Comparison of ENCODE assay signal across 8 mouse cellular contexts in the genomic region with DNA sequence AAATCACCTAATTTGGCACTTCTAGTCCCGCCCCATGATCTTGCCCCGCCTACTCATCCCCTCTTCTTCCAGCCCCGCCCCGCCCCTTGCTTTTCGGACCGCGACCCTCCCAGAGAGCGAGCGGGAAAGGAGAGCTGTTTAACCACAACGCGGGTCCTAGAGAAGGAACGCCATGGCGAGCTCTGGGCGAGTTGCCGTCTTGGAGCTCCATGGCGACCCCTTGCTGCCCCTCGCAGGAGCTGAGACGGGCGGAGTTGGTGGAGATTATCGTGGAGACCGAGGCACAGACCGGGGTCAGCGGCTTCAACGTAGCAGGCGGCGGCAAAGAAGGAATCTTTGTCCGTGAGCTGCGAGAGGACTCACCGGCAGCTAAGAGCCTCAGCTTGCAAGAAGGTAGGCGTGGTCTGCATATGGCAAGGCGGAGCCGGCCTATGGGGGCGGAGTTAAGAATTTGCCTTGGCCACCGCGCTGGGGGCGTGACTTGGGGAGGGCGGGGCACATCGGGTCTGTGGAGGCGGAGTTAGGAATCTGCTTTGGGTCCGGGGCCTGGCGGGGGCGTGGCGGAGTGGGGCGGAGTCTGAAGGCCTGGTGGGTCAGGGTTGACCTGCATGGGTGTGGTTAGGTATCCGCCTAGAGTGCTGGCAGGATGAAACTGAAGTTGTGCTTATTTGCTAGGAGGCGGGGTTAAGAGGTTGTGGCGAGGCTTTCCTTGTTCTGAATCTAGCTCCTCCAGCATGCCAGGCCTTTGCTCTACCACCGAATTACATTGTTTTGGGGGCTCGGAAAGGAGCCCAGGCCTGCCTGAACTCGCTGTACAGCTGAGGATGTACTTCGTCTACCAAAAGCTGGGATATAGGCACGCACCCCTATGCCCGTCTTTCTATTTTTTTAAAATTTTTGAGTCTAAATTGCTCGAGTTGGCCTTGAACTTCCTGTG. TPM values are rescaled to one million over a fixed set of nuclear protein-coding genes. Genes with fewer than 3 reads are reported as not detected.
DNase-seq lines count a peak whose midpoint lies in the region; ATAC-seq lines count a peak whose summit lies in the region.

No protein-coding gene starts in this region.

- peak overlapping the region; percentile 75 for H3K9ac ChIP-seq in intestine, embryonic 14.5 days (ENCODE audit: low read length)

- H3K27me3 ChIP-seq in intestine, embryonic 14.5 days (replicated peaks; ENCODE audit: control insufficient read depth, insufficient read depth, low read length) = no peaks in the 10 kb centered on the region

- H3K4me2 ChIP-seq in intestine, embryonic 14.5 days (ENCODE audit: low read length) = peak overlapping the region; percentile 68

- intact Hi-C loops in left cerebral cortex, postnatal 14 days (cut with DNase I) = loop anchor here (10.0 kb wide), 1 partner anchor 173 kb away; a partner anchor contains a TSS

- peaks cover 11% of the 10 kb centered on the region; the same call in 1 of the 2 replicates for H3K4me1 ChIP-seq in intestine, embryonic 14.5 days (replicated peaks; ENCODE audit: control insufficient read depth, insufficient read depth, low read length)

- peak; percentile 98 for DNase-seq in adrenal gland, adult 18-20 months (ENCODE audit: low spot score in 2 of 2)
- peak; percentile 99 for DNase-seq in embryo, embryonic 11 days
- peak; percentile 96 for DNase-seq in gastrocnemius, postnatal 25 days
- DNase-seq in intestine, embryonic 14.5 days (ENCODE audit: low spot score) = peak; percentile 100
- peak; percentile 90 to 92 for DNase-seq in left cerebral cortex, postnatal 14 days (ENCODE audit: low spot score in 2 of 2)
- peak; percentile 98 for DNase-seq in mesoderm, embryonic 11.5 days (ENCODE audit: low read depth, low spot score)
- DNase-seq in right cerebral cortex, postnatal 36 days (ENCODE audit: low spot score in 2 of 2) = peak; percentile 88 to 89
- peak; percentile 100 for DNase-seq in yolk sac, embryonic 10.5 days (ENCODE audit: low spot score)

- H3K4me3 ChIP-seq in intestine, embryonic 14.5 days (ENCODE audit: low read depth, low read length) = peak overlapping the region; percentile 63

- no peaks in the 10 kb centered on the region for H3K36me3 ChIP-seq in intestine, embryonic 14.5 days (ENCODE audit: control insufficient read depth, insufficient read depth, low read length)

- ATAC-seq in intestine, embryonic 14.5 days (replicated peaks; ENCODE audit: low FRiP score, low TSS enrichment, low read depth) = peak; percentile 92

- 1% methylated on average over 54 of the region's 54 CpGs for WGBS in intestine, embryonic 14.5 days

- H3K27ac ChIP-seq in intestine, embryonic 14.5 days (ENCODE audit: low read depth) = peak overlapping the region; percentile 99

- no peaks in the 10 kb centered on the region for H3K9me3 ChIP-seq in intestine, embryonic 14.5 days (ENCODE audit: control insufficient read depth, low read length)

RNA-seq across cellular contexts. Expression of a gene that starts 8.9 kb away (rescaled TPM):
- total RNA-seq in adrenal gland, adult 18-20 months (2021) = 1 to 10 TPM; 2.6 to 3.0 TPM
- 10 to 100 TPM; 11.6 to 13.0 TPM for total RNA-seq in gastrocnemius, postnatal 25 days (2021)
- 1.5 and 1.6 TPM in 2 replicates for polyA plus RNA-seq in intestine, embryonic 14.5 days (2014; fragmentation: Nextera tagmentation; extraction: Ambion mirVana)
- total RNA-seq in left cerebral cortex, postnatal 14 days (2021) = under 1 TPM; 0.57 to 0.66 TPM

RNA-seq across cellular contexts. Expression of a gene that starts 15.1 kb away (rescaled TPM):
- total RNA-seq in adrenal gland, adult 18-20 months (2021) = under 1 TPM; 0.26 to 0.40 TPM
- total RNA-seq in gastrocnemius, postnatal 25 days (2021) = under 1 TPM; 0.13 to 0.18 TPM
- polyA plus RNA-seq in intestine, embryonic 14.5 days (2014; fragmentation: Nextera tagmentation; extraction: Ambion mirVana) = 0.83 and 1.2 TPM in 2 replicates
- total RNA-seq in left cerebral cortex, postnatal 14 days (2021) = not detected

RNA-seq across cellular contexts. Expression of a gene that starts 21.3 kb away (rescaled TPM):
- total RNA-seq in adrenal gland, adult 18-20 months (2021) = 10 to 100 TPM; 17.3 to 23.7 TPM
- 1 to 10 TPM; 6.8 to 7.5 TPM for total RNA-seq in gastrocnemius, postnatal 25 days (2021)
- polyA plus RNA-seq in intestine, embryonic 14.5 days (2014; fragmentation: Nextera tagmentation; extraction: Ambion mirVana) = 33.9 and 38.4 TPM in 2 replicates
- total RNA-seq in left cerebral cortex, postnatal 14 days (2021) = 10 to 100 TPM in 1 of 2 experiments, 1 to 10 TPM in 1; 8.7 to 12.9 TPM

RNA-seq across cellular contexts. Expression of a gene that starts 34.4 kb away (rescaled TPM):
- total RNA-seq in adrenal gland, adult 18-20 months (2021) = 10 to 100 TPM; 10.6 to 11.5 TPM
- 1 to 10 TPM; 3.8 to 7.3 TPM for total RNA-seq in gastrocnemius, postnatal 25 days (2021)
- polyA plus RNA-seq in intestine, embryonic 14.5 days (2014; fragmentation: Nextera tagmentation; extraction: Ambion mirVana) = 25.2 and 29.0 TPM in 2 replicates
- total RNA-seq in left cerebral cortex, postnatal 14 days (2021) = 1 to 10 TPM; 3.0 to 3.1 TPM

RNA-seq across cellular contexts. Expression of a gene that starts 45.0 kb away (rescaled TPM):
- 100 to 1,000 TPM; 123 to 147 TPM for total RNA-seq in adrenal gland, adult 18-20 months (2021)
- total RNA-seq in gastrocnemius, postnatal 25 days (2021) = 10 to 100 TPM; 14.9 to 15.0 TPM
- polyA plus RNA-seq in intestine, embryonic 14.5 days (2014; fragmentation: Nextera tagmentation; extraction: Ambion mirVana) = 58.5 and 66.6 TPM in 2 replicates
- 100 to 1,000 TPM; 805 to 820 TPM for total RNA-seq in left cerebral cortex, postnatal 14 days (2021)

Comparison
In these comparisons a context has a peak if more than half of its experiments do, and no peak if none do; other contexts are left out.
1. Peak in every context shown above with its lines: DNase-seq, ATAC-seq, H3K4me3 ChIP-seq and H3K27ac ChIP-seq.